Mouse (Mus musculus) retina, postnatal 7 days (tissue): Measurements from ENCODE around the gene Large1.

ENCODE experiments used
- DNase-seq: peaks from one replicate; pipeline ENCODE4 v3.0.0-alpha.2; 2012; ENCODE audit warnings: low read depth, low spot score

The Large1 gene

DNA sequence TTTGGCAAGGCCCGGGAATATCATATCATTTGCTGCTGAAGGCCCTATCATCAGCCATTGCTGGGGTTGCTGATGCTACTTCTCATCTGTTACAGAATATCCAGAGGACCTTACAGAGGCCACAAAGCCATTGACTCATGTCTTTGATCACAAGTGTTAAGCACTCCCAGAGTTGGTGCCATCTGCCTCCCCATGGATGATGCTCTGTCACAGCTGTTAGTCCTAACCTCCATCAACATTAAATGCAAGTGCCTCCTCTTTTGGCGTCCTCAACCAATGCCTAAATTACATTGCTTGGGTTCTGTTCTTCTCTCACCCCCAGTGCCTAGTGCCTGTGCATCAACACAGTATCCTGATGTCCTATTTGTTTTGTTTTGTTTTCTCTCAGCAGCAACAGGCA is 551.8 kb downstream of the Large1 start:
- no peak for DNase-seq

DNA sequence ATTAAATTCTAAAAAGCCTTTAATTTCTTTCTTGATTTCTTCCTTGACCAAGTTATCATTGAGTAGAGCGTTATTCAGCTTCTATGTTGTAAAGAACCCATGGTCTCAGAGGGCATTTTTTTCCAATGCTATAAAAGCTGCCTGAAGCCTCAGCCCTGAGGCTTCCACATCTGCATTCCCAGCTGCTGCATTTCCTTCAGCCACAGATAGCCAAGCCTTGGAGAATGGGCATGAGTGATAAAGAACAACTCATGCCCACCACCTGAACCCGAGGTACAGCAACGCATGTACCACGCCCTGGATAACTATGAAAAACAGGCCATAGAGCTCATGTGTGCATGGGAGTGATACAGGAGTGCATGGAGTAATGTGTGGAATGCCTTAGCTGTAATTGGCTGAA is 572.7 kb downstream of the Large1 start:
- DNase-seq = no peak

DNA sequence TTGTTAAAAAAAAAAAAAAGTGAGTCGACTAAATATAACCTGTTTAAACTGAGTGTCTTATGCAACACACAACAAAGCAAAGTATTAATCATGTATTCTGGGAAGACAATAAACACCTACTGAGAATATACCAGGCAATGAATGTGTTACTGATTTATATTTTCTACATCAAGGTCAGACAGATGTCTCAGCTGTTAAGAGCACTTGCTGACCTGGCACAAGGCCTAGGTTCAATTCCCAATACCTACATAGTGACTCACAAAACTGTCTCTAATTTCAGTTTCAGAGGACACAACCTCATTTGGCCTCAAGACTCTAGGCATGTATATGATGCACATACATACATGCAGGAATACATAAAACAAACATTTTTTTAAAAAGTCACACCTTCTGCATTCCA is 575.5 kb downstream of the Large1 start:
- no peak for DNase-seq

- no peak for DNase-seq
Measured at GRCm38 (mm10) chr8:72766777-72767176, 586.6 kb downstream of the Large1 start.

DNA sequence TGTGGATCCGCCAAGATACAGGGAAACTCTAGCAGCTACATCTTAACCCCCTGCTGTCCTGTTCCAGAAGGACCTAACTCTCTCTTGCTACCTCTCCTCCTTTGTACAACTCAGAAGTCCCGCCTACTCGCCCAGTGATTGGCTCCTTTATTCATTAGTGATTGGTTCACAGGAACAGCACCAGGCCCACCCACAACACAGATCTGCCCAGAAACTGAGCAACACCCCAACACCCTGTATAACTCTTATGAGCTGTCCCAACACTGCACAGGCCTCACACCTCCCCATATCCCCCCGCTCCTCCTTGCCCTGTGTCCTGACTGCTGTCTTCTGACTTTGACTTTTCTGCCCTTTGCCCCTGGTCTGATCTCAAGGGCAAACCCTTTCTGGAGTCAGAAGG is 587.6 kb downstream of the Large1 start:
- DNase-seq = no peak
